ENCODE assay signal across 8 mouse cellular contexts in the genomic region with DNA sequence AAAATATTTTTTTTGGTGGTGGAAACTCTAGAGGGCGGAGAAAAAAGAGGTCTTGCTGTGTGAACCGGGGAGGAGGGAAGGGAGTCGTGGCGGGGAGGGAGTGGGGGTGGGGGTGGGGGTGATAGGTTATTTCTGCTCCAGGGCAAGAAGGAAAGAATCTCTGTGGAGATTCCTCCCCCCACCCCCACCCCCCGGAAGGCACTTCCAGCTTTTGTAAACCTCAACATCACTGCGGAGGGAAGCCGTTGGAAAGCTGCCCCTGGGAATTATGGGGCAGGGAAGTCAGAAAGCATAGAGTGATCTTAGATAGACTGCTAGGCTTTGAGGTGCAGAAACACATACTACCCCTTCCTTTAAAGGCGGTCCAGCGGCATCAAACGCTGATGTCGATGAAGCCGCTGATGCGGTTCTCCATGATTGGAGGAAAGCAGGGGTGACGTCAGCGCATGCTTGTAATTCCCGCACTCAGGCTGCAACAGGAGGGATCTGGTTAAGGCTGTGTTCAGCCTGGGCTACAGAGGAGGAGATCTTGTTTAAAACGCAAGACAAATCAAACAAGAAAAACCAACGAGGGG.
DNase-seq lines count a peak whose midpoint lies in the region; ATAC-seq and TF ChIP-seq lines count a peak whose summit lies in the region.

No protein-coding gene starts in this region.

- no peaks in the 10 kb centered on the region for H3K36me3 ChIP-seq in hindbrain, postnatal 0 days (ENCODE audit: insufficient read depth, low read length)

- H3K27me3 ChIP-seq in hindbrain, postnatal 0 days (ENCODE audit: insufficient read depth, low read length): no peaks in the 10 kb centered on the region

- H3K27ac ChIP-seq in gastrocnemius, adult 2 months: peak overlapping the region; percentile 80
- H3K27ac ChIP-seq in hindbrain, postnatal 0 days: peak overlapping the region; percentile 76

- peak overlapping the region; percentile 54 for H3K9ac ChIP-seq in hindbrain, postnatal 0 days (replicated peaks; ENCODE audit: low read length)

- H3K9me3 ChIP-seq in hindbrain, postnatal 0 days (ENCODE audit: low read length): no peaks in the 10 kb centered on the region

- peak; percentile 93 for ATAC-seq in hindbrain, postnatal 0 days

- H3K4me1 ChIP-seq in hindbrain, postnatal 0 days (ENCODE audit: insufficient read depth, low read length): no peaks in the 10 kb centered on the region

- intact Hi-C loops in gastrocnemius, adult 2 months (cut with DNase I): no loop called here

- H3K4me3 ChIP-seq in gastrocnemius, adult 2 months: peak overlapping the region; percentile 75
- peak overlapping the region; percentile 47 for H3K4me3 ChIP-seq in hindbrain, postnatal 0 days (ENCODE audit: low read length)

- peak; percentile 66 for DNase-seq in T-cell, adult 2 months (ENCODE audit: low spot score)
- peak; percentile 81 to 90 for DNase-seq in cerebellum, postnatal 25 days
- peak; percentile 69 for DNase-seq in gastrocnemius, adult 2 months
- DNase-seq in hindbrain, postnatal 0 days (ENCODE audit: low spot score): peak; percentile 93
- peak; percentile 67 for DNase-seq in left cerebral cortex, adult 11 months (ENCODE audit: low spot score)
- DNase-seq in lung, postnatal 25 days (ENCODE audit: low spot score): peak; percentile 80
- DNase-seq in retina, postnatal 1 day: peak; percentile 91
- peak; percentile 59 to 81 for DNase-seq in urinary bladder, postnatal 4 days (ENCODE audit: low spot score in 2 of 2)

- WGBS in hindbrain, postnatal 0 days: 2% methylated on average over 18 of the region's 18 CpGs

- no peak for TF ChIP-seq CTCF in gastrocnemius, adult 2 months (IDR thresholded peaks at IDR 0.05)
- TF ChIP-seq CTCF in hindbrain, postnatal 0 days (IDR thresholded peaks at IDR 0.05; ENCODE audit: low read depth): no peak

- peak overlapping the region; percentile 96 for H3K4me2 ChIP-seq in hindbrain, postnatal 0 days (ENCODE audit: low read depth, low read length)

Comparison
In these comparisons a context has a peak if more than half of its experiments do, and no peak if none do; other contexts are left out.
1. Peak in every context shown above with its lines: DNase-seq, ATAC-seq, H3K4me3 ChIP-seq and H3K27ac ChIP-seq.